Mouse (Mus musculus) forebrain, embryonic 15.5 days (tissue): Measurements from ENCODE around the gene Tsen2. TPM values are rescaled to one million over a fixed set of nuclear protein-coding genes. Genes with fewer than 3 reads are reported as not detected.

ENCODE experiments used
- ATAC-seq: fragments of 200-750 bp; cut with Nextera tagmentation; replicated peaks from 2 replicates; pipeline ENCODE4 v1.8.0; 2017; ENCODE audit warnings: mild to moderate bottlenecking, moderate TSS enrichment, moderate library complexity
- H3K27ac ChIP-seq: fragments of 300-500 bp; sonication (generic); replicated peaks from 2 replicates; pipeline ENCODE4 v1.5.1; 2015; ENCODE audit warnings: mild to moderate bottlenecking, inconsistent platforms
- H3K27me3 ChIP-seq: fragments of 300-500 bp; sonication (generic); 2 replicates; pipeline ENCODE4 v1.6.1; 2015; ENCODE audit warnings: inconsistent platforms
- H3K36me3 ChIP-seq: fragments of 300-500 bp; sonication (generic); 2 replicates; pipeline ENCODE4 v1.6.1; 2015; ENCODE audit warnings: mild to moderate bottlenecking, inconsistent platforms
- H3K4me1 ChIP-seq: fragments of 300-500 bp; sonication (generic); 2 replicates; pipeline ENCODE4 v1.6.1; 2015; ENCODE audit warnings: inconsistent platforms
- H3K4me2 ChIP-seq: fragments of 300-500 bp; sonication (generic); replicated peaks from 2 replicates; pipeline ENCODE4 v1.6.1; 2015; ENCODE audit warnings: mild to moderate bottlenecking, inconsistent platforms
- H3K4me3 ChIP-seq: fragments of 300-500 bp; sonication (generic); 2 replicates; pipeline ENCODE4 v1.5.1; 2015; ENCODE audit warnings: mild to moderate bottlenecking, inconsistent platforms
- H3K9ac ChIP-seq: fragments of 300-500 bp; sonication (generic); replicated peaks from 2 replicates; pipeline ENCODE4 v1.6.1; 2015; ENCODE audit warnings: mild to moderate bottlenecking, inconsistent platforms
- H3K9me3 ChIP-seq: fragments of 300-500 bp; sonication (generic); 2 replicates; pipeline ENCODE4 v1.6.1; 2016; ENCODE audit warnings: inconsistent platforms
- WGBS: fragments of 180-500 bp; shearing (Covaris S2); methylation state at CpG from one replicate; pipeline ENCODE4 v1.1.7; 2015; ENCODE audit warnings: mixed read lengths; 5-methylcytosine and 5-hydroxymethylcytosine counted together
- polyA plus RNA-seq: library from polyadenylated mRNA; unstranded; fragments of >200 nt; fragmentation: Nextera tagmentation; extraction: Ambion mirVana; gene quantifications from 2 replicates; pipeline ENCODE4 v1.2.1, GENCODE M21; 2015

The Tsen2 gene
- polyA plus RNA-seq, 1 experiment from 2014 or later: 43.4 TPM

DNA sequence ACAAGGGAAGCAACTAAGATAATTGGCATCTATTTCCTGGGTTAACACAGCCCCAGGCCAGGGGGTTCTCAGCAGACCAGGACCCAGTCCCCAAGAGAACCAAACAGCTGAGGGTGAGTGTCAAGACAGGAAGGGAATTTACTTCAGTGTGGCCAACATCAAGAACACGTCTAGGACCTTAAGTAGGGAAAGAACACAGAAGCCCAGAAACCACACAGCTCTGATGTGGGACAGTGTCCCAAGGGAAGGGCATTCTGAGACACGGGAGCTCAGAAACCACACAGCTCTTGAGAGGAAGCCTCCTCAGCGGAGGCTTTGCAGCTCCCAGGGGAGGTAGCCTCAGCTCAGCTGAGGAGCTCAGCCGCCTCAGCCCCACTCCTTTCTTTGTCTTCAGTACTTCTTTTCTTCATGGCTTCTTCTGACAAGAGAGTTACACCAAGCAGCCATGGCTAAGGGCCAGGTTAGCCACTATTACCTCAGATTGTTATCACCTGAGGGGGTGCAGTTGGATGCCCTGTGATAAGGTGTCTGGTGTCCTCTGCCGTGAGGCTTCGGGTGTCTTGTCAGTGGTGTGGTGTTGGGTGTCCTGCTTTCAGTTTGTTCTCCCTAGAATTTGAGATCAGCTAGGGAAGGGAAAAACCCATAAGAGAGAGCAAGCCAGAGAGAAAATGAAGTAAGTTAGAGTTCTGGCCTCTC lies 39.1 kb downstream of the Tsen2 start:
- H3K4me3 ChIP-seq: no peak overlapping the region
- H3K27ac ChIP-seq: no peak overlapping the region
- H3K9ac ChIP-seq: no peak overlapping the region
- H3K27me3 ChIP-seq: no peaks in the 10 kb centered on the region
- WGBS: 89% methylated on average over 6 of the region's 6 CpGs
- H3K4me1 ChIP-seq: no peaks in the 10 kb centered on the region
- peaks cover 20% of the 10 kb centered on the region for H3K36me3 ChIP-seq
- no peaks in the 10 kb centered on the region for H3K9me3 ChIP-seq
- H3K4me2 ChIP-seq: no peak overlapping the region
- ATAC-seq: no peak

DNA sequence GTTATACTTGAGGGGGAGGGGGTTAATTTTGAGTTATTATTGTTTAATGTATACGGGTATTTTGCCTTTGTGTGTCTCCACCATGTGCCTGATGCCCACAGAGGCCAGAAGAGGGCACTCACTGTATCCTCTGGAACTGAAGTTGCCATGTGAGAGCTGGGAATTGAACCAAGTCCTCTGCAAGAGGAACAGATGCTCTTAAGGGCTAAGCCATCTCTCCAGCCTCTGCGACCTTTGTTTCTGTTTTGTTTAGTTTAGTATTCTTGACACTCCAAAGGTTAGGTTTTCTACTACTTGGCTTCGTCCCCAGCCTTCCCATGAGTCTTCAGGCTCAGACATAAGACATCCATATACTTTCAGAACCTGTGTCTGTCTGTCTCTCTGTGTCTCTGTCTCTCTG lies 39.7 kb downstream of the Tsen2 start:
- Histone ChIP-seq H3K4me3 (no peak overlapping the region), H3K27me3 (no peaks in the 10 kb centered on the region), H3K9me3 (no peaks in the 10 kb centered on the region), H3K9ac (no peak overlapping the region), H3K4me2 (no peak overlapping the region), H3K4me1 (no peaks in the 10 kb centered on the region), H3K36me3 (peaks cover 15% of the 10 kb centered on the region), H3K27ac (no peak overlapping the region)
- 72% methylated on average over 3 of the region's 3 CpGs for WGBS
- no peak for ATAC-seq

DNA sequence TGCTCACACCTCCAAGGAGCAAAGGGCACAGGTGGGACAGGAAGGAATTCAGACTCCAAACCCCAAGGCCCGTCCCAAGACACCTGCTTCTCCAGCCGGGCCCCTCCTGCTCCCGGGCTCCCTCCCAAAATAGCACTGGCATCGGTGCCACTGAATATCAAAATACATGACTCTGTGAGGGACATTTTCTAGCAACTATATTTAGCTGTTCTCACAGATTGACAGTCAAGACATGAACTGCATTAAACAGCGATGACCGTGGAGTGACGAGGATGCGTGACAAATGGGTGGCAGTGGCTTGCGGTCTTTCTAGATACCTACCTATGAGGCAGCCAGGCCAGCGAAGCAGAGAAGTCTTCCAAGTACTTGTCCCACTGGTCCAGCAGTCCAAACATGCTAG lies 41.9 kb downstream of the Tsen2 start:
- no peak overlapping the region for H3K4me3 ChIP-seq
- peaks cover 3% of the 10 kb centered on the region for H3K36me3 ChIP-seq
- H3K4me1 ChIP-seq: no peaks in the 10 kb centered on the region
- H3K9me3 ChIP-seq: no peaks in the 10 kb centered on the region
- no peak overlapping the region for H3K4me2 ChIP-seq
- H3K9ac ChIP-seq: no peak overlapping the region
- 90% methylated on average over 10 of the region's 10 CpGs for WGBS
- no peak overlapping the region for H3K27ac ChIP-seq
- no peak for ATAC-seq
- H3K27me3 ChIP-seq: no peaks in the 10 kb centered on the region

DNA sequence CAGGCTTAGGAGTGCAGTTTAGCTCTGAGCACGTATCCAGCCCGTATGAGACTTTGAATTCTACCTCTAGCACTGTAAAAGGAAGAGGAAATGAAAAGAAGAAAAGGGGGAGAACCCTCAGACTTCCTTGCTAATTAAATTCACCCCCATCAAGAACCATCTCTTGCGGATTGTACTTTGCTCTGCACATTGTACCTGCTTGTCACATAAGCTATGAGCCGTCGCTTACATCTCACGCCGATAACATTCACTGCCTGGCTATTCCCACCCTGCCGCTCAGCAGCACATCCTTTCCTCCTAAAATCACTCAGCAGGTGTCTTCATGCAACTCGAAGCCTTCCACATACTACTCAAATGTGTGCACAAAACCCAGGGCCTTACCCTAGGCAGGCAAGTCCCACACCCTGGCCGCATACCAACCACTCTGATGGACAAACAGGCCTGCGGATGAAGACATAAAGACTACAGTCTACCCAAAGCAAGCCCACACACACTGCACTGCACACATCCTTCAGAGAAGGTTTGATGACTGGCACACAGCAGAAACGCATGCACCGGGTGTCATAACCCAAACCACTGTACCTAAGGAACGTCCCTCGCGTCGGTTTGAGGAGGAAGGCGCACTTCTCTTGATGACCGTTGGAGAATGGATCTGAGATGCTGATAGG lies 47.4 kb downstream of the Tsen2 start:
- no peak overlapping the region for H3K4me2 ChIP-seq
- H3K27ac ChIP-seq: no peak overlapping the region
- no peaks in the 10 kb centered on the region for H3K27me3 ChIP-seq
- no peaks in the 10 kb centered on the region for H3K9me3 ChIP-seq
- no peak overlapping the region for H3K9ac ChIP-seq
- no peak for ATAC-seq
- 90% methylated on average over 19 of the region's 19 CpGs for WGBS
- no peaks in the 10 kb centered on the region for H3K4me1 ChIP-seq
- H3K36me3 ChIP-seq: no peaks in the 10 kb centered on the region
- no peak overlapping the region for H3K4me3 ChIP-seq

DNA sequence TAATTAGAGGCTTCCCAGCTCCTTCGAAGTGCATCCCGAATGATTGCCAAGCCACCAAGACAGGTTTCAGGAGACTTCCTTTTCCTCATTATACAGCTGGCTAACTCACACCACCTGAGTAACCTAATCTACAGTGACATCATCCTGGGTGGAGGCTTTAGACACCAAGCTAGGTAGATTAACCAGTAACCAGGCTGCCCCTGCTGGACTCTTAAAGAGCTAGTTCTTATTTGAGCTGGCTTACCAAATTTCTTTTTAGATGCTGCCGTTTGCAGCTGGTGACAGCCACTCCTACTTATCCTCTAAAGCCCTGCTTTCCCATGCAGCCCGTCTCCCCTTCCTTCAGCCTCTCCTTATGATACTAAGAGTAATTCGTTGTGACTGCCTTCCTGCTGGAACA lies 48.0 kb downstream of the Tsen2 start, which contains the start of gene Mkrn2os:
Gene Mkrn2os (minus strand): TSS at position 119 of the 400 bp plus-strand sequence.
- H3K9ac ChIP-seq: no peak within 1 kb of the TSS
- WGBS: 70% methylated on average over 5 of the region's 5 CpGs
- ATAC-seq: no peak
- no peak within 1 kb of the TSS for H3K27ac ChIP-seq
- no peaks in the 10 kb centered on the region for H3K36me3 ChIP-seq
- H3K27me3 ChIP-seq: no peaks in the 10 kb centered on the region
- H3K4me2 ChIP-seq: no peak within 1 kb of the TSS
- H3K4me1 ChIP-seq: no peaks in the 10 kb centered on the region
- no peak within 1 kb of the TSS for H3K4me3 ChIP-seq
- no peaks in the 10 kb centered on the region for H3K9me3 ChIP-seq

DNA sequence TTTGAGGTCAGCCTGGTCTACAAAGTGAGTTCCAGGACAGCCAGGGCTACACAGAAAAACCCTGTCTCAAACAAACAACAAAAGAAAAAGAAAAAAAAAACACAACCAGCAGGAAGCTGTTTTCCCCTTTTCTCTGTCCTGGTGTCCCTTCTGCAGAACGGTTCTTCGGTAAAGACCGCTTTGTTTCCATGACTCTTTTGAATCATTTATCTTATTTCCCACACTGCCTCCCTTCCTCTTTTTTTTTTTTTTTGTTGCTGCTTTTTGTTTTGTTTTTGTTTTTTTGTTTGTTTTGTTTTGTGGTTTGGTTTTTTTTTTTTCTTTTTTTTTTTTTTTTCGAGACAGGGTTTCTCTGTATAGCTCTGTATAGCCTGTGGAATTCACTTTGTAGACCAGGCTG lies 48.8 kb downstream of the Tsen2 start:
- Histone ChIP-seq H3K27me3 (no peaks in the 10 kb centered on the region), H3K4me2 (no peak overlapping the region), H3K9ac (no peak overlapping the region), H3K9me3 (no peaks in the 10 kb centered on the region), H3K4me3 (no peak overlapping the region), H3K36me3 (no peaks in the 10 kb centered on the region), H3K27ac (no peak overlapping the region), H3K4me1 (no peaks in the 10 kb centered on the region)
- no peak for ATAC-seq
- WGBS: 89% methylated on average over 4 of the region's 4 CpGs

DNA sequence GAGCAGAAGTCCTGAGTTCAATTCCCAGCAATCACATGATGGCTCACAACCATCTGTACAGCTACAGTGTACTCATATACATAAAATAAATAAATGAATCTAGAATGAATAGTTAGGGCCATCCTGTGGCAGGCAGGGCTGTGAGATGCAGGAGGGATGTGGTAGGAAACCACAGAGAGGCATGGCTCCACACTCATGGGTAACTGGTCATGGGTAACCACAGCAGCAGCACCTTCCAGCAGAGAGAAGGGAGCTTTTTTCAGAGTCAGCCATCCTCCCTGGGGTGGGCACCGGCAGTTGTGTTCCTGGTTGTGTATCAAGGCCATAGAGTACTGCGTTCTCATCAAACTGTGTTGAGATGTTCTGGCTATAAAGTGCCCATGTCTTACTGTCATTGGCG lies 50.0 kb downstream of the Tsen2 start:
- Histone ChIP-seq H3K27ac (no peak overlapping the region), H3K9me3 (no peaks in the 10 kb centered on the region), H3K4me1 (no peaks in the 10 kb centered on the region), H3K36me3 (no peaks in the 10 kb centered on the region), H3K27me3 (no peaks in the 10 kb centered on the region), H3K4me3 (no peak overlapping the region), H3K4me2 (no peak overlapping the region), H3K9ac (no peak overlapping the region)
- no peak for ATAC-seq
- WGBS: 80% methylated on average over 3 of the region's 3 CpGs

DNA sequence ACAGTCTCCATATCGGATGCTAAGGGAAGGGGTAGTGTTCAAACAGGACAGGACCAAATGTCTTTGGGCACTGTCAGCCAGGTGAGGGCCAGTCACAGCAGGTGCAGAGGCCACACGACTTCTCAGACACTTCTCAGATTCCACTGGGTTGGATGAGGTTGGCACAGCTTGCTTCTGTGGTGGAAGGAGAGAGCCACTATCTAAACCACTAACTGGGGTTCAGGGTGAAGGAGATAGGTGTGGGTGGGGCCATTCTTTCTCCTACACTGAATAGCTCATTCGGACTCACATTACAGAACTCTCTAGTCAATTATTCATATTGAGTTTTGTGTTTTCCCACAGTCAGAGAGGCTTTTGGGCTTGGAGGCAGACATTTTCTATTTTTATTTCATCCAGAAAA lies 51.2 kb downstream of the Tsen2 start:
- Histone ChIP-seq H3K36me3 (no peaks in the 10 kb centered on the region), H3K27me3 (no peaks in the 10 kb centered on the region), H3K9me3 (no peaks in the 10 kb centered on the region), H3K4me2 (no peak overlapping the region), H3K4me1 (no peaks in the 10 kb centered on the region), H3K4me3 (no peak overlapping the region), H3K9ac (no peak overlapping the region), H3K27ac (no peak overlapping the region)
- WGBS: 76% methylated on average over 3 of the region's 3 CpGs
- ATAC-seq: no peak

DNA sequence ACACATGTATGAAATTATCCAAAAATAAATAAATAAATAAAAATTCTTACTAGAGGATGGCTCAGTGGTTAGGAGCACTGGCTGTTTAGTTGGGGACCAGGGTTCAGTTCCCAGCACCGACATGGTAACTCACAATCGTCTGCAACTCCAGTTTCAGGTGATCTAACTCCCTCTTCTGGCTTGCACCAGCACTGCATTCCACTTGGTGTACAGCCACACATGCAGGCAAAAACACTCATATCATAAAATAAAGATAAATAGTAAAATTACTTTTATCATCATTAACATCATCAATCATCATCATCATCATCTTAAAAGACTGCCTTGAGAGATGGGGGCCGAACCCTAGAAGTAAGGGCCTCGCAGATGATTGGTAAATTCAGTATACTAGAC lies 56.9 kb downstream of the Tsen2 start:
- peak overlapping the region; percentile 85 for H3K9ac ChIP-seq
- 63% methylated on average over 4 of the region's 4 CpGs for WGBS
- 0 out of 2 replicates have a peak, but pooled peaks cover 5% of the 10 kb centered on the region for H3K36me3 ChIP-seq
- peak overlapping the region; percentile 15; the same call in 1 of the 2 replicates for H3K27ac ChIP-seq
- H3K9me3 ChIP-seq: no peaks in the 10 kb centered on the region
- peak overlapping the region; percentile 55 for H3K4me2 ChIP-seq
- ATAC-seq: no peak; the same call in 1 of the 2 replicates
- peaks cover 10% of the 10 kb centered on the region for H3K4me1 ChIP-seq
- peak overlapping the region; percentile 88 for H3K4me3 ChIP-seq
- H3K27me3 ChIP-seq: no peaks in the 10 kb centered on the region

DNA sequence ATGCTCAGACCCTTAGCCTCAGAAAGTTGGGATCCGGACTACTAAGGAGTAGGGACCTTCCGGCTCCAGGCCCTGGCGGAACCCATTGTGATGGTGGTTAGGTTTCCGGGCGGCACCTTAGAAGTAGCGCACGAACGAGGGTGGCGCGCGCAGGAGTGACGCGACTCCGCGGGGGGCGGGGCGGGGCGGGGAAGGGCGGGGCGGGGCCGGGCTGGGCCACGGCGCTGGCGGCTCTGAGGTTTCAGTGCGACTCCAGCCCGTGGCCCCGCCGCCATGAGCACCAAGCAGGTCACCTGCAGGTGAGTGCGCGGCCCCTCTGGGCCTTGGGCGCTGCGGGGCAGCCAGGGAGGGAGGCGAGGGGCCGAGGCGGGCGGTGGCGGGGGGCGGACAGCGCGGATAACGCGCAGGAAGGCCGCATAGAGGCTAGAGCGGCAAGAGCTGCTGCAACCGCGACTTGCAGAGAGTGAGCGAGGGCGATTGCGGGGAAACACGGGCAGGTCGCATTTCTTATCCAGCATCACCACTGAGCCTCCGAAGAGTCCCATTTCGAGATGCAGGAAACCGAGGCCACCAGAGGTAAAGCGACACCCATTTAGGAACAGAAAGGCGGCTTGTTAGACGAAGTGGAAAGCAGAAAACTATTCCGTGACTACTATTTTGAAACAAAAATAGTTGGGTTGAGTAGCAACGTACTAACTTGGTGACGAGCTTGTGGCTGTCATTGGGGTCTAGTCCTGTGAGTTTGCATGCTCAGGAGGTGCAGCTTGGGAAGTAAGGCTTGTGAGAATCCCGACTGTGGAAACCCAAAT lies 57.5 kb downstream of the Tsen2 start, which contains the start of gene Mkrn2:
Gene Mkrn2 (plus strand): TSS at position 188 of the 809 bp plus-strand sequence.
- Histone ChIP-seq H3K27ac (peak within 1 kb of the TSS; percentile 88), H3K9me3 (no peaks in the 10 kb centered on the region), H3K4me3 (peak within 1 kb of the TSS; percentile 88), H3K27me3 (no peaks in the 10 kb centered on the region), H3K4me2 (peak within 1 kb of the TSS; percentile 55), H3K36me3 (0 out of 2 replicates have a peak, but pooled peaks cover 5% of the 10 kb centered on the region), H3K9ac (peak within 1 kb of the TSS; percentile 85), H3K4me1 (peaks cover 10% of the 10 kb centered on the region)
- peak; percentile 95 for ATAC-seq
- WGBS: under 1% methylated on average over 61 of the region's 61 CpGs

DNA sequence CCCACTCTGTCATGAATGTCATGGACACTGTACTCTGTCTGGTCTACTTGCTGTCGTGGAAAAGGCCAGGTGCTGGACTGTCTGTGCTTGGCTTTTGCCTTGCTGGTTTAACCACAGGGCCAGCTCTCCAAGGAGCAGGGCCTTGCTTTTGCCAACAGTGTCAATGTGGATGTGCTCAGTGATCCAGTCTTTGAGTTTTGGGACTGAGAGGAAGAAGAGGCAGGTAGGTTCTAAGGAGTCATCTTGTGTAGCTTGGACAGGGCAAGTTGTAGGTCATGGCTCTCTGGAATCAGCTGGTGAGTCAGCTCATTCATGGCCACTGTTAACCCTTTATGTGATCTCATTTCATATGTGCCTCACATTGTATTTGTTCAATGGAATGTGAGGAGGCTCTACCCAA lies 62.0 kb downstream of the Tsen2 start:
- H3K4me3 ChIP-seq: no peak overlapping the region
- 85% methylated on average over 1 of the region's 1 CpGs for WGBS

DNA sequence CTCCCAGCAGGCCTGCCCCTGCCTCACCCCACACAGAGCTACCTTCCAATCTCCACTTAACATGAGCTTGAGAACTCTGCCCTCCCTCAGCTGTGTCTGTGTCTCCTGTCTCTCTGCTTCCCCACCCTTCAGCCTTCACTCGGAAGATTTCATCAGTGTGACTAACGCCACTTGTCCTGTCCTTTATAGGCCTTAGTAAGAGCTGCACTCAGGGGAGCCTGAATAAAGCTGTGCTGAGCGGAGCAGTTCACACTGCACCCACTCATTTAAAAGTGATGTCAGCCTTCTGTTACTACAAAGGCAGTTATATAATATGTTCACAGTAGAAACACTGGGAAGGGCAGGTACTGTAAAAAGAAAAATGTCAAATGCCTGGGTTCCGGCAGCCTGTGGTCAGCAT lies 63.0 kb downstream of the Tsen2 start:
- H3K9me3 ChIP-seq: no peaks in the 10 kb centered on the region
- peaks cover 26% of the 10 kb centered on the region for H3K36me3 ChIP-seq
- no peak overlapping the region for H3K4me2 ChIP-seq
- peaks cover 9% of the 10 kb centered on the region for H3K4me1 ChIP-seq
- no peak overlapping the region for H3K4me3 ChIP-seq
- ATAC-seq: no peak
- no peak overlapping the region for H3K27ac ChIP-seq
- H3K27me3 ChIP-seq: no peaks in the 10 kb centered on the region
- WGBS: 84% methylated on average over 4 of the region's 4 CpGs
- no peak overlapping the region for H3K9ac ChIP-seq

More for the DNA sequence above, 62.0 kb downstream of the Tsen2 start:
- no peaks in the 10 kb centered on the region for H3K27me3 ChIP-seq
- no peak overlapping the region for H3K27ac ChIP-seq
- no peaks in the 10 kb centered on the region for H3K9me3 ChIP-seq
- H3K4me2 ChIP-seq: no peak overlapping the region
- no peak for ATAC-seq
- H3K36me3 ChIP-seq: peaks cover 16% of the 10 kb centered on the region
- H3K9ac ChIP-seq: no peak overlapping the region
- H3K4me1 ChIP-seq: peaks cover 10% of the 10 kb centered on the region
